In genomic region chr11:32166683-32167082, GRCm38 (mm10) we compare ENCODE assay signal across 25 mouse cellular contexts. TPM values are rescaled to one million over a fixed set of nuclear protein-coding genes. Genes with fewer than 3 reads are reported as not detected.
"Had no signal": no experiment of that assay in that cellular context is flagged by ENCODE, and none has a peak within 500 bp of the region (broad histone marks: within the 10 kb centered on the region; RNA-seq: fewer than 3 reads in every experiment).

No protein-coding gene starts in this region.

- ATAC-seq: liver, embryonic 12.5 days had no signal

- H3K4me3 ChIP-seq: limb, embryonic 13.5 days; liver, embryonic 12.5 days; liver, embryonic 15.5 days; lung, embryonic 15.5 days; megakaryocyte, embryonic 14.5 days; midbrain, embryonic 10.5 days; neural tube, embryonic 12.5 days had no signal

- H3K36me3 ChIP-seq: limb, embryonic 13.5 days; liver, embryonic 12.5 days; liver, embryonic 15.5 days; lung, embryonic 15.5 days; midbrain, embryonic 10.5 days; neural tube, embryonic 12.5 days had no signal

- H3K4me1 ChIP-seq: liver, embryonic 15.5 days had no signal

- H3K27me3 ChIP-seq: neural tube, embryonic 12.5 days had no signal

- DNase-seq: kidney, adult 11 months; kidney, adult 9 months; kidney, postnatal 14 days; kidney, postnatal 4 days; left cerebral cortex, postnatal 4 days; liver; lung, adult 18-20 months; lung, postnatal 10 days; lung, postnatal 36 days; midbrain, embryonic 14.5 days; retina, postnatal 1 day; right cerebral cortex, postnatal 4 days; thymus, postnatal 25 days had no signal

- H3K4me2 ChIP-seq: limb, embryonic 13.5 days; liver, embryonic 12.5 days; liver, embryonic 15.5 days; lung, embryonic 15.5 days; neural tube, embryonic 12.5 days had no signal

- H3K9ac ChIP-seq: limb, embryonic 13.5 days; liver, embryonic 12.5 days; liver, embryonic 15.5 days; lung, embryonic 15.5 days; neural tube, embryonic 12.5 days had no signal

- H3K9me3 ChIP-seq: limb, embryonic 13.5 days; liver, embryonic 12.5 days; liver, embryonic 15.5 days; lung, embryonic 15.5 days; midbrain, embryonic 10.5 days; neural tube, embryonic 12.5 days had no signal

- H3K27ac ChIP-seq: limb, embryonic 13.5 days; liver, embryonic 12.5 days; liver, embryonic 15.5 days; lung, embryonic 15.5 days; midbrain, embryonic 10.5 days; neural tube, embryonic 12.5 days had no signal

RNA-seq across cellular contexts. Expression of gene Il9r, which starts 33.4 kb away (rescaled TPM):
- total RNA-seq: layer of hippocampus, adult 18-20 months; layer of hippocampus, postnatal 14 days; left cerebral cortex, adult 8-10 months; left cerebral cortex, postnatal 14 days; left cerebral cortex, postnatal 4 days had no signal
- polyA plus RNA-seq: kidney, embryonic 16.5 days; midbrain, embryonic 10.5 days; midbrain, embryonic 14.5 days had no signal
